Mouse (Mus musculus): Measurements from ENCODE around the gene Itga3.
"Not testable (repeated sequence)": the region's sequence is repeated elsewhere in the genome, so short reads cannot be mapped to it uniquely, and the experiment has no call there.

Gene Itga3

GRCm38 (mm10) chr11:95032945-95033344 is 43.7 kb downstream of the Itga3 start:
- no peak for DNase-seq (ENCODE audit: low spot score)

DNA sequence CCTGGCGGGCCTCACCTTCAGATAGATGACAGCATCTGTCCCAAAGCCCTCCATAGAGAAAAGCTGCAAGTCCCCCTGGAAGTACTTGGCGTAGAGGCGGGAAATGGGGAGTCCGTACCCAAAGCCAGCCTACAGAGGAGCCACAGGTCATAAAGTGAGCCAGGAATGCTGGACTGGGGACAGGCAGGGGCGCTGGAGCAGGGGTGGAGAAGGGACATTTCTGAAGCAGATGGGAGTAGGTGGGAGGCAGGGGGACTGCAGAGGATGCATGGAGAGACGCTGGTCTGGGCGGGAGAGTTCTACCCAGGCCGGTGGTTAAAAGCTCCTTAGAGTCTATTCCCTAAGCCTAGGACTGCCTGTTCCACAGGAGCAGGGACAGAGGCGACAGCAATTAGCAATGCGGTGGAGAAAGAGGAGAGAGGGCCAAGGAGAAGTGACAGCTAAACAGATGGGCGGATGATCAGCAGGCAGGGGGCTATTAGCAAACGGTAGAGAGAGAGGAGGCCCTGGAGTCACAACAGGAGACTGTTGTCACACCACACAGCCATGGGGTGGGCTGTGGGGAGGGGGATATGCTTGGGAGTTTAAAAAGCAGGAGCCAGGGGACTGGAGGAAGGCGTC is 48.6 kb downstream of the Itga3 start:
- DNase-seq (ENCODE audit: low spot score) = no peak

DNA sequence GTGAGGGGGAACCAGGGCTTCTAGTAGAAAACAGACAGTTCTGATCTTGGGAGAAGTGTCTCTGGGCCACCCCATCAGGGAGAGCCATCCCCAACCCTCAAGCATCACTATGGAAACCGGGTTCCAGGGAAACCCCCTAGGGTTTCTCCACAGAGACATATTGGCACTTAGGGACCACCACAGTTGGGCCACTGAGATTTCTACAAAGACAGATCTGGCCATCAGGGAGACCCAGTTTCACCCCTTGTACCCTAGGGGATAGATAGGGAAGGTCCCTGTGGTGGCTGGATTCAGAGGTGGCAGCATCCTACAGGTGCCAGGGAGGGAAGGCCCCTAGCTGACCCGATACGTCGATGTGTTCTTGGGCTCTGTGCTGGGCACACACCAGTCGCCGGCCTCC is 49.8 kb downstream of the Itga3 start:
- no peak for DNase-seq (ENCODE audit: low spot score)

DNA sequence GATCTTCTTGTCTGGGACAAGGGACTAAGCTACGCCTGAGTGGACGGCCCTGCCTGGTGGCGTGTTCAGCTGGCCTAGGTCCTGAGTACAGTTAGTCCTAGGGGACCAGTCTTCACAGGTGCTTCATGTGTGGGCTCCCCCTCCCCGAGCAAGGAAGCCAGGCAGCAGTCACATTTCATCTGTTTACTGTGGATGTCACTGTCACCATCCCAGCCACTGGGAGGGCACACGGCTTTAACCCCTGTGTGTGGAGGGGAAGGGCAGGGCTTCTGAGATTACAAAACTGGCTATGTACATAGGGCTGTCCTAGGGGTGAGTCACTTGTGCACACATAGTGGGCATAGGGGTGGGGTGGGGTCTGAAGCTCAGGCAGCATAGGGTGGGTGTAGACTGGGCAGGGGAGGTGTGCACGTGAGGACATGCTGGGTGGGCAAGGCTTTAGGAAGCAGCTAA is 50.5 kb downstream of the Itga3 start:
- no peak for DNase-seq (ENCODE audit: low spot score)

DNA sequence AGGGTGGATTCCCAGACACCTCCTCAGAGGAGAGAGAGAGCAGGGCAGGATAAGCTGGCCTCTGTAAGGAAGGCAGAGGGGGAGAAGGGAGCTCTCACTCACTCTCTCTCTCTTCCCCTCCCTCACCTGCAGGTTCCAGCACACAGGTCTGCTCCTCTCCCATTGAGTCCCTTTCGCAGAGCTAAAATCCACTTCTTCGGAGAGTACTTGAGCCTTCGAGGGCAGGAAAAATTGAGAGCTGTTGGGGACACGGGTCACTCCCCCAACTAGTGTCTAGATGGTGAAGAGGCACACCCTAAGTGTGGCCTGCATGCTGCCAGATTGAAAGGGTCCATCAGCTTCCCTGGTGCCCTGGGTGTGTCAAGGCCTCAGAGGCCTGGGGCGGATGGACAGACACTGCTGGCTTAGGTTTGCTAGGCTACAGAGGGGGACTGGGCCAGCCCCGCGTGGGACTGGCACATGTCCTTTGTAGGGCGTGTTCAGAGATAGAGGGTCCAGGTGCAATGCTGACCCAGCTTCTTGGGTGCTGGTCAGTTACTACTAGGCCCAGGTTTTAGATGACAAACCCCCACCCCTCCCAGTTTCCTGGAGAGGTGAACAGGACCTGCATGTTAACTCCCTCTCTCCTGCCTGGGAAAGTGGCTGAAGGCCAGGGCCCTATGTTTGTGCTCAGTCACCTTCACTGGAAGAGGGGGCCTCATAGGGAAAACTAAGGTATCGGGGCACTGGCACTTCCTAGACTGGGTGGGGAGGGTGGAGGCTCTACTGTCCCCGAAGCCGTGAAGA is 51.2 kb downstream of the Itga3 start:
- no peak for DNase-seq (ENCODE audit: low spot score)

DNA sequence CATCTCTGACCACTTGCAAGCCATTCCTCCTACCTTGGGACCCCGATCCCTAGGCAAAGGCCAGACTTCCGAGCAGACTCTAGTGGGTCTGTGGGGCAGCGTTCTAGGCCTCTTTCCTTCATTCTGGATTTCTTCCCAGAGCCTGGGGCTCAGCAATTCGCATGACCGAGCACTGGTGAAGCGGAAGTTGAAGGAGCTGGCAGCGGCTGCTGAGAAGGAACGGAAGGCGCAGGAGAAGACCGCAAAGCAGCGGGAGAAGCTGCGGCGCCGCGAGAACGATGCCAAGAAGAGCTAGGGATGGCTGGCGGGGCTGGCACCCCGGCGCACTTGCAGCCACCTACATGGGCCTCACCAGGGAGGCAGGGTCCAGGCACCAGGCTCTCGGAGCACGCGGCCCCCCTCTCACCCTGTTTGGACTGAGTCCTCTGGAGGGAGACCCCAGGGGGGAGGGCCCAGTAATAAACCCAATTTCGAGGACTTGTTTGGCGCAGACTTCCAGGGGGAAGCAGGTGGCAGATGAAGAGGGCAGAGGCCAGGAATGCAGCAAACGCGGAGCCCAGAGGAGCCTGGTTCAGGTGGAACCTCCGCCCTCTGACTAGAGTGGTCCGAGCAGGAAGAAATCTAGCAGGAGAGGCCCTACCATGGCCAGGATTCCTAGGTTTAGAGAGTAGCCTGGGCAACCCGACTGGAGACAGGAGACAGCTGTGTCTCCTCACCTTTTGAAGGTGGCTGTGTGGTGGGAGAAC is 52.0 kb downstream of the Itga3 start:
- DNase-seq (ENCODE audit: low spot score) = no peak

DNA sequence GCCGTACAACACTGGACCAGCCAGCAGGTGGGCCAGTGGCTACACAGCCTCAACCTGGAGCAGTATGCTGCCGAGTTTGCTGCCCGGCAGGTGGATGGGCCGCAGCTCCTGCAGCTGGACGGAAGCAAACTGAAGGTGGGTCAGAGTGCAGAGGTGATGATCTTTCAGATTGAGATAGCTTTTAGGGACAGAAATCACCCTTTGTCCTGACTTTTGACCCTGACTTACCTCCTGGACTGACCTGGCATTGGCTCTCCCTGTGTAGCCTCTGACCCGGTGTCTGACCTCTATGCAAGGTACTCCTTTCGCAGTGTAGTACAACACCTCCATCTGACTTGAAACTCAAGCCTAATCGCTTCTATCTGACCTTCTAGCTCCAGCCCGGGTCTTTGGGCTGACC is 53.1 kb downstream of the Itga3 start:
- no peak for DNase-seq (ENCODE audit: low spot score)

GRCm38 (mm10) chr11:95022237-95022992 is 54.2 kb downstream of the Itga3 start:
- no peak for DNase-seq (ENCODE audit: low spot score)

- no peak for DNase-seq (ENCODE audit: low spot score)
These were observed 61.1 kb downstream of the Itga3 start for GRCm38 (mm10) chr11:95015484-95015883.

- no peak for DNase-seq (ENCODE audit: low spot score)
These were observed 64.1 kb downstream of the Itga3 start for GRCm38 (mm10) chr11:95012487-95012886.

DNA sequence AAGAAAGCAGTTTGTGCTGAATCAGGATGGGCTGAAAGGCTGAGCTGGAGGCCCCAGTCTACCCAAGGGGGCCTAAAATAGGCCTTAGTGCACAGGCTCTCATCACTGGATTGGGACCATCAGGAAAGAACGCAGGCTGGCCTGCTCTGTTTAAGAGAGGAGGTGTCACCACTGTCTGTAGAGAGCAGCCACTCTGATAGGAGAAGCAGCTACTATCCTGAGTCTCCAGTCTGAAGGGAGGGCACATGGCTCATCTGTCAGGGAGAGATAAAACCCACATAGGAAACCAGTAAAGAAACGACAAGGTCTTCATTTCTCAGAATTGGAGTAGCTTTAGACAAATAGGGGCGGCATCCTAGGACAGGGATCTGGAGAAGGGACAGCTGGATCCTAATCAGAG is 64.5 kb downstream of the Itga3 start:
- no peak for DNase-seq (ENCODE audit: low spot score)

DNA sequence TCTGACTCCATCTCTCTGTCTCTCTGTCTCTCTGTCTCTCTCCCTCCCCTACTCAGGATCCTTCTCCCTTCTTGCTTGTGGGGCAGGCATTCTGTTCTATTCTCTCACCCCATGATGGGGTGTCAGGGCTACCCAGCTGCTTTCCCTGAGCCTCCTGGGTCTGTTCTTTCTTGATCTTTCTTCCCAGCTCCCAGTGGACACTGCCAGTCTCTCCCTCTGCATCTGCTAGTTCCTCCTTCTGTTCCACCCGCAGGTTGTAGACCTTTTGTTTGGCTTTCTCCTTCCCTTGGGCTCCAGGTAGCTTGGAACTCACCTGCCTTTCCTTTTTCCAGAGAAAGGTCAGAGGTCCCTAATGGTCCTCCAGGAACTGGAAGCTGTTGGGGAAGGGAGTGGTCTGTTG is 65.2 kb downstream of the Itga3 start:
- no peak for DNase-seq (ENCODE audit: low spot score)

GRCm38 (mm10) chr11:95010841-95011403 is 65.7 kb downstream of the Itga3 start:
- not testable (repeated sequence) for DNase-seq (ENCODE audit: low spot score)

- DNase-seq (ENCODE audit: low spot score) = no peak
These were observed 66.4 kb downstream of the Itga3 start for GRCm38 (mm10) chr11:95010141-95010739.

GRCm38 (mm10) chr11:95009629-95010014 is 67.0 kb downstream of the Itga3 start, which contains the start of gene Samd14:
Gene Samd14, plus strand, starts transcription at chr11:95009879.
- peak; percentile 14 for DNase-seq (ENCODE audit: low spot score)

- no peak for DNase-seq (ENCODE audit: low spot score)
These were observed 67.7 kb downstream of the Itga3 start for GRCm38 (mm10) chr11:95008661-95009628.

GRCm38 (mm10) chr11:95007418-95007817 is 69.2 kb downstream of the Itga3 start:
- DNase-seq (ENCODE audit: low spot score) = no peak

- DNase-seq (ENCODE audit: low spot score) = peak; percentile 60
These were observed 69.9 kb downstream of the Itga3 start for GRCm38 (mm10) chr11:95006525-95007219.

DNA sequence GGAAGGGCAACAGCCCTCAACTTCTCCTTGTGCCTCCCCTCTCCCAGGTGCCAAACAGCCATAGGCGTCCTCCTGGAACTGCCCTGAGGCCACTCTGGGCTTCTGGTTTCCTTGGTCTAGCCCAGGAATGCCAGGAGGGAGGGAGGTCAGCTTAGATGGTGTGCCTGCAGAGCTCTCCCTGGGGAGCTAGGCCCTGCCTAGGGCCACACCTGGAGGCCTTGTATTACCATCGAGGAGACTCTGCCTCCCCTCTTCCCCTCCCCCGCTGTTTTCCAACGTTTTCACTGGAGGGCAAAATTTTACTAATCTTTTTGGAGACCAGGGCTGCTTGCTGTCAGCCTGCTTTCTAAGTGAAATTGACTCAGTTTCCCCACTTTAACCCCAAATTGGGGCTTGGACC is 70.6 kb downstream of the Itga3 start:
- no peak for DNase-seq (ENCODE audit: low spot score)

DNA sequence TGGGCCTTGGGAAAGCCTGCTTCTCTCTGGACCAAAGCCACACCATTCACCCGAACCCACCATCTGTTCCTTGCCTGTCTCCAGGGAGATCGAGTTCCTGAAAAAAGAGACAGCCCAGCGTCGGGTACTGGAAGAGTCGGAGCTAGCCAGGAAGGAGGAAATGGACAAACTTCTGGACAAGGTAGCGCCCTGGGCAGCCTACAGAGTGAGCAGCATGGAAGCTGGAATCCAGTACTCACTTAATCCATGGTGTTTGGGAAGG is 71.7 kb downstream of the Itga3 start:
- no peak for DNase-seq (ENCODE audit: low spot score)

Measured in T-cell, adult 2 months (primary cell).